Mouse (Mus musculus) fat pad, adult 2 months (tissue): ENCODE measurements around the gene Brsk1.
A peak's percentile ranks its signal among the peaks of the same experiment; 100 is the strongest.

ENCODE experiments used
- DNase-seq: peaks from one replicate; pipeline ENCODE4 v3.0.0-alpha.2; 2011; ENCODE audit warnings: low read depth, low spot score; ENCODE audit errors: extremely low read depth

The Brsk1 gene

GRCm38 (mm10) chr7:4668506-4668905 is 21.9 kb upstream of the Brsk1 start:
- no peak for DNase-seq

GRCm38 (mm10) chr7:4669156-4669555 is 21.2 kb upstream of the Brsk1 start:
- DNase-seq = no peak

DNA sequence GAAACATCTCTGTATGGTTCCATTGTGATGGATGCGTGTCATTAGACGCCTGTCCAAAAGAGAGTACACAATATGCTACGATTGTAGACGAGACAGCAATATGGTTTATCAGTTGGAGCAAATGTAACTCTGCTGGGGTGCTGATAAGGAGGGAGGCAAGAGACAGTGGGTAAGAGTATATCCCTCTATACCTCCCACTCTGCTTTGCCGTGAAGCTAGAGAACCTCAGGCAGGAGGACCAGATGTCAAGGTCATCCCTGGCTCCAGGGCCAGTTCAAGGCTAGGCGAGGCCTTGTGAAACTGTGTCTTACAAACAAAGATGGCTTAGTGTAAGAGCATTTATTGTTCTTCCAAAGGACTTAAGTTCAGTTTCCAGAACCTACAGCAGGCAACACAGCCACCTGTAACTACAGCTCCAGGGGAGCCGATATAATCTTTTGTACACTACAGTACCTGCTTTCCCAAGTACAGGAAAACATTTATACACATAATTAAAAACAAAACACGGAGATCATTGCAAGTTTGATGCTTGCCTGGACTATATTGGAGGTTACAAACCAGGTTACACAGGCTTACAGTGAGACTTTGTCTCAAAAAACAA is 19.6 kb upstream of the Brsk1 start:
- DNase-seq = peak; percentile 66

- DNase-seq = peak; percentile 93
Observed at GRCm38 (mm10) chr7:4671956-4672355, 18.4 kb upstream of the Brsk1 start.

DNA sequence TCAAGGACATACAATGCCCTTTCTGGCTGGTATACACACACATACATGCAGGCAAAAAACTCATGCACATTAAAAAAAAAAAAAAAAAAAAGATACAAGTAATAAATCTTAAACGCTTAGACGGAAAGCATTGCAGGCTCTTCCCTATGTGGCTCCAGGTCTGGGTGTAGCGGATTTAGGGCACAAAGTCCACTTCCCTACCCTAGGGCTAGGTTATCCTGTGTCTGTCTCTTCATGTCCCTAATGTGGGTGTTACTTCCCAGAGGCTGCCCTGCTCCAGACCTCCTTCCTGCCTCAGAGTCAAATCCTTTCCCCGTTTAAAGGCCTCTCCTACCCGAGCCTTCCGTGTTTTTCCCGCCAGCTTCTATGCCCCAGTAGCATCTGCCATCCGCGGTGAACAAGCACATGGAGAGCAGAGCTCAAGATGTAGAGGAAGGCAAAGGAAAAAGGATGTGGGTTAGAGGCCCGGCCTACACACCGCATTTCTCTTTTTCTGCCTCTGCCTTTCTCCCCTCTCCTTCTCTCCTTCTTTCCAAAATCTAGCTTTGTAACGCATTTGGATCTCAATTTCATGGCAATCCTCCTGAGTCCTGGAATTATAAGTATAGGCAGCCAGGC is 16.2 kb upstream of the Brsk1 start:
- DNase-seq = no peak

- DNase-seq = peak; percentile 82
Observed at GRCm38 (mm10) chr7:4675200-4675599, 15.2 kb upstream of the Brsk1 start.

DNA sequence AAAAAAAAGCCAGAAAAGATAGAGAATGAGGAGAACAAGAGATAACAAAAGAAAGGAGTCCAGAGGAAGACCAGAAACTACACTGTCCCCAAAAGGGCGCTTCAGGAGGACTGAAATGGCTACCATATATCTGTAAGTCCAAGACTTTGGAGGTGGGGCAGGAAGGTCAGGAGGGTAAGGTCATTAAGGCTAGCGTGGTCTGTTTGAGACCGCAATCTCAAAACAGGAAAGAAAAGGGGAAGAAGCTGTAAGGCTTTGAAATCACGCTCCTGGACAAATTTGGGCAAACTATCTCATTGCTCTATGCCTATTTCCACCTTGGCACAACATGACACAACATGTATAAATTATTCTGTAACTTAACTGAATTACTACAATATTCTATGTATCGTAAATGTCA is 7.1 kb upstream of the Brsk1 start:
- DNase-seq = no peak

- no peak for DNase-seq
Observed at GRCm38 (mm10) chr7:4684203-4684602, 6.2 kb upstream of the Brsk1 start.

- DNase-seq = peak; percentile 95
Observed at GRCm38 (mm10) chr7:4684632-4685417, 5.6 kb upstream of the Brsk1 start, which contains the start of gene Hspbp1. TSS of gene Hspbp1 (minus strand) at chr7:4685068.

GRCm38 (mm10) chr7:4690951-4691653 is 698 bp downstream of the Brsk1 start:
- no peak for DNase-seq

DNA sequence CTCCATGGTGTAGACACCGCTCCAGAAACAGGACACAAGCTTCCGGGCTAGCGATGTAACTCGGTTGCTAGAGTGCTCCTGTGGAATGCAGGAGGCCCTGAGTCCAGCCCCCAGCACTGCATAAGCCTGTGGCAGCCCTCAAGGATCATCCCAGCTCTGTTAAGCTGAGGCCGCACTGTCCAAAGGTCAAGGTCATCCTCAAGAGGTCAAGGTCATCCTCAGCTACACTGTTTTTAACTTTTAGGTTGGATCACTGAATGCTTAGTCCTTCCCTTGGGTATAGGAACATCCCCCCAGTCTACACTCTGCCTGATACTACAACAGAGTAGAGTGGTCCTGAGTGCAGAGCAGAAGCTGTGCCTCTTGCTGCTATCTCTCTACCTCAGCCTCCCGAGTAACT is 2.6 kb downstream of the Brsk1 start:
- no peak for DNase-seq

- no peak for DNase-seq
Observed at GRCm38 (mm10) chr7:4702334-4702733, 11.9 kb downstream of the Brsk1 start.

DNA sequence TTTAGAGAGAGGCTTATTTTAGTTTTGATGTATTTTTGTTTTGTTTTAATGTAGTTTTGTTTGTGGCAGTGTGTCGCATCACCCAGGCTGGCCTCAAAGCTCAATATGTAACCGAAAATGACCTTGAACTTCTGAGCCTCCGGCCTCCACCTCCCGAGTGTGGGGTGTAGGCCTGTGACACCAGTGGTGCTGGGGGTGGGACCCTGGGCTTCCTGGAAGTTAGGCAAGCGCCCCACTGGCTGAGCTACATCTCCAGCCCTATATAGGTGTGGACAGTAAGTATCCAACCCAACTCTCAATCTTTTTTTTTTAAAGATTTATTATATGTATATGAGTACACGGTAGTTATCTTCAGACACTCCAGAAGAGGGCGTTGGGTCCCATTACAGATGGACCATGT is 12.8 kb downstream of the Brsk1 start:
- DNase-seq = no peak

DNA sequence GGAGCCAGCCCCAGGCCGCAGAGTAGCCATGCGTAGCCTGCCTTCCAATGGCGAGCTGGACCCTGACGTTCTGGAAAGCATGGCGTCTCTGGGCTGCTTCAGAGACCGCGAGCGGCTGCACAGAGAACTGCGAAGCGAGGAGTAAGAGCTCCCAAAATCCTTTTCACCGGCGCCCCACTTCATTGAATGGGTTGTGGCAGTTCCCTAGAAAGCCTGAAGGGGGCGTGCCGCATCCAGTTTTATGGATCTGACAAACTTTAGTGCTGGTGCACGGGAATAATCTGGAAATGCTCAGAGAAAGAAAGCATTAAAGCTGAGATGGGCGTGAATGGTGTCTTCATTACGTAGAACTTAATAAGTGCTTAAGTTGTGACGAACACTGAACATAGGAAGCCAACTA is 14.7 kb downstream of the Brsk1 start:
- no peak for DNase-seq

DNA sequence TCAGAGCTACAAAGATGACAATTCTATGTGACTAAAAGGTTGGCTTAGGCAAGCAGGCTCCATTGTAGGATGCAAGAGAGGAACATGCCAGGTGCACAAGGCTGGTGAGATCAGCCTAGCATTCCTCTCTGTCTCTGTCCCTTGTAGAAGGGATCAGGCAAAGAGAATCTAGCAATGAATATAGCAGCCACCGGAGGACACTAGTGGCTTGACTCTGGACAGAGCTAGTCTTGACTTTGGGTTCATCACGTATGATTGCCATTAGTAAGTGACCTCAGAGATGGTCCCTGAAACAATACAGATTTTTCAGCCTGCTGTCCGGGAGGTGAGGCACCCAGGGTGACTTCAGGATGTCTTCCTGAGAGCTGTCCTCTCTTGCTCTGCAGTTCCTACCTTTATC is 22.2 kb downstream of the Brsk1 start:
- DNase-seq = no peak

DNA sequence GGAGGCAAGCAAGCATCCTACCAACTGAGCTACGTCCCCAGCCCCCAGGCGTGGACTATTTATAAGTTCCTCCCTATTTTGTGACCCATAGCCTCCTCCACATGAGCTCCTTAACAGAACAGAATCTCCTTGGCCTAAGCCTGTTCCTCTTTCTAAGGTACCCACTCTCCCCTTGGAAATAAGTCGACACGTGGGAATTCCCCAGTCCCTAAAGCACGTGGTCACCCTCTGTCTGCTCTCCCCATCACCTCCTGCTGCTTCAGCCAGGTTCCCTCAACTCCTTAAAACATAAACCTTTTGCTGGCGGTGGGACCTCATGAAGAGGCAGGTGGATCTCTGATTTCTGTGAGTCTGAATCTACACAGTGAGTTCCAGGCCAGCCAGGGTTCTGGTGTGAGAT is 26.6 kb downstream of the Brsk1 start:
- no peak for DNase-seq

- no peak for DNase-seq
Observed at GRCm38 (mm10) chr7:4719276-4719675, 28.9 kb downstream of the Brsk1 start.

GRCm38 (mm10) chr7:4723508-4723907 is 33.1 kb downstream of the Brsk1 start:
- no peak for DNase-seq

DNA sequence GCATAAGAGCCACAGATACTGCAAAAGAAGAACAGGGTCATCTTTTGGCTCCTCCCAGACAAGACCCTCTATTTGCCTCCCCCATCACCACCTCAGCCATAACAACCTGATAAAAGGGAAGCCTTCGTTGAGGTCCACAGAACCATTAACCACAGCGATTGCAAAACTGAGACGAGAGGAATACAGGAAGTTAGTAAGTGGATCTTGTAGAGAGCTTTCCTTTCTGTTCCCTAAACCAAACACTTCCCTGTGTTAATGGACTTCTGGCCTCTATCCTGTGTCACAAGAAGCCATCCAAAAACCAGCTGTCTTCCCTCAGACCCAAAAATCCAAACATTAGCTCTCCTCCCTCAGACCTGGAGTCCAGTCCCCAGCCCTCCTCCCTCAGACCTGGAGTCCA is 34.0 kb downstream of the Brsk1 start:
- DNase-seq = no peak

- DNase-seq = no peak
Observed at GRCm38 (mm10) chr7:4725169-4725568, 34.8 kb downstream of the Brsk1 start, which contains the start of gene Tmem150b. TSS of gene Tmem150b (minus strand) at chr7:4725249.

DNA sequence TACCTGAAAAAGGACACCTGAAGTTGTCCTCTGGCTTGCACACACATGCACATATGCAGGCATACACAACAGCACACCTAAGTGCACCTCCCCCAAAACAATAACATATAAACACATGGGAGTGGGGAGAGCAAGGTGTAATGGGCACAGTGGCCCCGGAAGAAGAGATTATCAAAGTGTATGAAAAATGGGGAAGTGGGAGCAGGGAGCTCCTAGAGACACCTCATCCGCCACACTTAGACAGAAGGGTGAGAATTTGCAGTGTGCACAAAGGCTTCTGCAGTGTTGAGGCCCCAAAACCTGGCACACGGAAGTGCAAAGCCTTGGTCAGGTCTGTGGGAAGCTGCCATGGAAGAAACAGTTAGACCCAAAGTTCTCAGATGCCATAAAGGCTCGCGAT is 40.7 kb downstream of the Brsk1 start:
- DNase-seq = no peak
